Mouse (Mus musculus) G1E (cell line): Measurements from ENCODE around the gene Rab26. TPM values are rescaled to one million over a fixed set of nuclear protein-coding genes. Genes with fewer than 3 reads are reported as not detected.

Experiments
- ATAC-seq: 2 replicates; pipeline ENCODE4 v1.8.0; 2016; ENCODE audit warnings: mild to moderate bottlenecking; ENCODE audit not compliant: insufficient number of reproducible peaks, poor library complexity, low FRiP score, severe bottlenecking; ENCODE audit errors: extremely low read depth
- DNase-seq: peaks from one replicate; pipeline ENCODE4 v3.0.0; 2012; ENCODE audit warnings: low spot score
- H3K27me3 ChIP-seq: 2 replicates; pipeline ENCODE4 v1.6.1; 2012; ENCODE audit warnings: mild to moderate bottlenecking, low read length, inconsistent platforms; ENCODE audit not compliant: insufficient read depth
- H3K36me3 ChIP-seq: replicated peaks from 2 replicates; pipeline ENCODE3; 2012; ENCODE audit warnings: mild to moderate bottlenecking, inconsistent platforms
- H3K4me1 ChIP-seq: 2 replicates; pipeline ENCODE4 v1.6.1; 2012; ENCODE audit warnings: low read depth, low read length, inconsistent platforms, mixed read lengths; ENCODE audit not compliant: insufficient read depth
- H3K4me3 ChIP-seq: 2 replicates; pipeline ENCODE4 v1.5.1; 2012; ENCODE audit warnings: low read depth, mild to moderate bottlenecking, inconsistent platforms, low read length, moderate library complexity, mixed read lengths
- H3K9me3 ChIP-seq: replicated peaks from 2 replicates; pipeline ENCODE4 v1.6.1; 2012; ENCODE audit warnings: inconsistent platforms
- CTCF ChIP-seq: IDR thresholded peaks from 2 replicates; pipeline ENCODE4 v1.5.1; 2012; ENCODE audit warnings: low read depth, low read length, inconsistent platforms, mixed read lengths
- GATA1 ChIP-seq: IDR thresholded peaks from 2 replicates; pipeline ENCODE4 v1.6.1; 2012; ENCODE audit warnings: borderline replicate concordance, low read length, inconsistent platforms, mixed read lengths
- GATA2 ChIP-seq: IDR thresholded peaks from 2 replicates; pipeline ENCODE4 v1.6.1; 2012; ENCODE audit warnings: low read depth, low read length, inconsistent platforms, borderline replicate concordance
- POLR2AphosphoS5 ChIP-seq: IDR thresholded peaks from 2 replicates; pipeline ENCODE4 v1.6.1; 2012; ENCODE audit warnings: low read depth, low read length, inconsistent platforms; ENCODE audit not compliant: insufficient replicate concordance
- TAL1 ChIP-seq: conservative IDR thresholded peaks from 2 replicates; pipeline ENCODE4 v1.6.1; 2012; ENCODE audit warnings: low read depth, low read length, inconsistent platforms, mixed read lengths
- polyA plus RNA-seq: library from polyadenylated mRNA; stranded (reverse); fragments of >175 nt; gene quantifications from 2 replicates; pipeline ENCODE4 v1.2.3, GENCODE M21; 2012
- total RNA-seq, 2 experiments: library from RNA; stranded (forward) in 1 of 2; stranded (reverse) in 1 of 2; fragments of 200-1000 nt in 1 of 2; fragments of >200 nt in 1 of 2; fragmentation: Nextera tagmentation in 1 of 2; gene quantifications; 2 replicates each; pipeline ENCODE4 v1.2.3; 2014 to 2017

Rab26 gene
- total and polyA plus RNA-seq, 3 experiments = 0.26 to 0.49 TPM; not detected in 1

DNA sequence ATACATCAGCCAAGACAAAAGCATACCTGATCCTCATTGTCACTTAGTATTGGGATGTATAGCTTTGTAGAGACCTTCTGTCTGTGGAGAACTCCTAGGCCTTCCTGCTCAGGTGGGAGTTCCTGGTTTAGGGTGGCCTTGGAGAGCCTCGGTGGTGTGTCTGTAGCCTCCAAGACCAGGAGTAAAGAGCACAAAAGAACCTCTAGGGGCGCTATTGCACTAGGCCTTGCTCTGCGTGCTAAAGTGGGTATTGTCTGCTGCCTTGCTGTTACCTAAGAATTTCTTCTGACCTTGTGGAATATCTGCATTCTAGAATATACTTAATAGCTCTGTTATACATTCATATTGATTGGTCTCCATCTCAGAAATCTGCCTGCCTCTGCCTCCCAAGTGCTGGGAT lies 6.4 kb upstream of the Rab26 start:
- no peak for ATAC-seq
- Histone ChIP-seq H3K4me1 (peaks cover 9% of the 10 kb centered on the region), H3K27me3 (peaks cover 33% of the 10 kb centered on the region), H3K4me3 (no peak overlapping the region), H3K36me3 (no peaks in the 10 kb centered on the region), H3K9me3 (no peaks in the 10 kb centered on the region)
- DNase-seq = no peak
- no peak for TF ChIP-seq CTCF
- no peak for TF ChIP-seq GATA2
- TF ChIP-seq TAL1 = no peak
- no peak for TF ChIP-seq POLR2AphosphoS5
- TF ChIP-seq GATA1 = no peak

DNA sequence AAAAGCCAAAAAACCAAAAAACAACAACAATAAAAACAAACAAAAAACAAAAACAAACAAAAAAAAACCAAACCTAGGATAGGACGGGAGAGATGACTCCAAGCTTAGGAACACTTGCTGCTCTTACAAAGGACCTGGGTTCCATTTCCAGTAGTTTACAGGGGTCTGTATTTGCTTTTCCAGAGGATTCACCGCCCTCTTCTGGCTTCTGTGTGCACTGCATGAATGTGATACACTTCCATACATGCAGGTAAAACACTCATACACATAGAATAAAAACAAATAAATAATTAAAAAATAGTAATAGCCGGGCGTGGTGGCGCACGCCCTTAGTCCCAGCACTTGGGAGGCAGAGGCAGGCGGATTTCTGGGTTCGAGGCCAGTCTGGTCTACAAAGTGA lies 4.9 kb upstream of the Rab26 start:
- DNase-seq = no peak

DNA sequence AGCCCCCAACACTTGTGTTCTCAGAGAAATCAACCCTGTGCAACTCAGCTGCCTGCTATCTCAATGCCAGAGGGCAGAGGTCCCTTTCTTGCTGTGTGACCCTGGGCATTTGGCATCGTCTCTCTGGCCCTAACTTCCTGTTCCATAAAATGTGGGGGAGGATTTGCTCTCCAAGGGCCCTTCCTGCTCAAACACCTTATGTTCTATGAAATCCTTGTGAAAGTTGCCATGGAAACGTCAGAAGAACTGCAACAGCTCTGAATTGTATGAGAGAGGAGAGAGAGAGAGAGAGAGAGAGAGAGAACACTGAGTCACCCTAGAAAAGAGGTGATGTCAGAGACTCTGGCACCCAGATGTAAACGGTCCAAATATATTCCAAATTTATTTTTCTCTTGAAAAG lies 3.5 kb upstream of the Rab26 start:
- Histone ChIP-seq H3K4me3 (no peak overlapping the region), H3K9me3 (no peaks in the 10 kb centered on the region), H3K36me3 (no peaks in the 10 kb centered on the region), H3K27me3 (peaks cover 39% of the 10 kb centered on the region), H3K4me1 (peaks cover 21% of the 10 kb centered on the region)
- TF ChIP-seq POLR2AphosphoS5 (no peak), GATA1 (no peak), CTCF (no peak), GATA2 (no peak), TAL1 (no peak)
- no peak for DNase-seq
- no peak for ATAC-seq

More for the DNA sequence above, 4.9 kb upstream of the Rab26 start:
- Histone ChIP-seq H3K4me1 (peaks cover 8% of the 10 kb centered on the region), H3K9me3 (no peaks in the 10 kb centered on the region), H3K4me3 (no peak overlapping the region), H3K27me3 (peaks cover 35% of the 10 kb centered on the region), H3K36me3 (no peaks in the 10 kb centered on the region)
- no peak for ATAC-seq
- TF ChIP-seq POLR2AphosphoS5 (no peak), GATA1 (no peak), TAL1 (no peak), CTCF (no peak), GATA2 (no peak)

DNA sequence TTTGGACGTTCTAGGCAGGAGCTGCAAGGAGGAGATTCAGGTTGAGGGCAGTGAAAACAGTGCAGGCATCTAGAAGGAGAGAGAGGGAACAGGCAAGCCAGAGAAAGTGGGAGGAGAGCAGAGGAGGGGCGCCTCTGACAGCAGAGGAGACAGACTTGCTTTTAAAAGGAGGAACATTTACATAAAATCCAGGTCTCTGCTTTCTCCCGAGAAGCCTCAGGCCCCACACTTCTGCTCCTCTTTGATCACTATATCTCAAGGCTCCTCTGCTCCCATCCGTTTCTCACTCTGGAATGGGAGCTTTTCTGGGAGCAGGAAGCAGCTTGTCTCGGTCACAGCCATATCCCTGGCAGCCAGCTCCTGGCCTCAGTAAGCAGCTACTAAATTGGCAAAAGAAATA lies 1.3 kb upstream of the Rab26 start:
- Histone ChIP-seq H3K4me3 (no peak overlapping the region), H3K4me1 (peaks cover 37% of the 10 kb centered on the region), H3K36me3 (peaks cover 11% of the 10 kb centered on the region), H3K9me3 (no peaks in the 10 kb centered on the region), H3K27me3 (peaks cover 39% of the 10 kb centered on the region)
- no peak for ATAC-seq
- no peak for TF ChIP-seq GATA1
- no peak for TF ChIP-seq TAL1
- no peak for TF ChIP-seq GATA2
- TF ChIP-seq CTCF = no peak
- no peak for TF ChIP-seq POLR2AphosphoS5
- DNase-seq = no peak

DNA sequence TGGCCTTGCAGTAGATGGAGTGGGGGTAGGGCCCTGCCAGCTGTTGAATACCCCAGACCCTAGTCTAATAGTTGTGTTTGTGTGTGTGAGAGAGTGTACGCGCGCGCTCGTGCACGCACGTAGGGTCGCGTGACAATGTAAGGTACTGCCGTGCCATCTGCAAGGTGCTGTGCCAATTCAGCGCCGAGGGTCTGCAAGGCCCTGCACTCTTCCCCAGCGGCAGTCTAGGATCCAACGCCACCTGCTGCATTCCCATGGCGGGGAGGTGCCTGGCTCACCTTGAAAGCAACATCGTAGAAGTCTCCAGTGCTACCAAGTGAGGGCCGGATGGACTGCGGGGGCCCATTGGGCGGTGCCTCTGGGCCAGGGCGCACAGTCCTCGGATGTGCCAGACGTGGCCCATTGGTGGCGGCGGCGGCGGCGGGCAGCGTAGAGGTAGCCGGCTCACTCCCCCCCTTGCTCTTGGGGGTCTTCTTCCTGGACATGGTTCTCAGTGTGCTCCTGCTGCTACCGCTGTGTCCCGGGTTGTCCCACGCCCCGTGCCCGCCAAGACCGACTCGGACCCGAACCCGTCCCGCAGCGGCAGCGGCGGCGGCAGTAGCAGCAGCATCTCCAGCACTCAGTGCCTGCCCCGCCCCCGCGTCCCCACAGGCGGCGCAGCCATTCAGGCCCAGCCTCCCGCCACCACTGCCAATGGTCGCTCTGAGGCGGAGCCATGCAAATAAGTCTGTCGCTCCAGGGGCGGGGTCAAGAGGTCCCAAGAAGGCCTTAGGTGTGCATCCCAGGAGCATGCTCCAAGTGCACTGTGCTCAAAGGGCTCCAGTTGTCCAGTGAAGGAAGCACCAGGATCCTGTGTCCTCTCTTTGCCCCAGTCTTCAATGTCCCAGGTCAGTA lies 664 bp downstream of the Rab26 start:
- peaks cover 49% of the 10 kb centered on the region for H3K4me1 ChIP-seq
- peaks cover 30% of the 10 kb centered on the region for H3K36me3 ChIP-seq
- peak overlapping the region; percentile 51; the same call in 1 of the 2 replicates for H3K4me3 ChIP-seq
- DNase-seq (peak; percentile 76), ATAC-seq (peak; percentile 65)
- H3K27me3 ChIP-seq = peaks cover 37% of the 10 kb centered on the region
- TF ChIP-seq CTCF = no peak
- no peak for TF ChIP-seq GATA2
- no peak for TF ChIP-seq TAL1
- no peak for TF ChIP-seq POLR2AphosphoS5
- TF ChIP-seq GATA1 = no peak
- H3K9me3 ChIP-seq = no peaks in the 10 kb centered on the region

DNA sequence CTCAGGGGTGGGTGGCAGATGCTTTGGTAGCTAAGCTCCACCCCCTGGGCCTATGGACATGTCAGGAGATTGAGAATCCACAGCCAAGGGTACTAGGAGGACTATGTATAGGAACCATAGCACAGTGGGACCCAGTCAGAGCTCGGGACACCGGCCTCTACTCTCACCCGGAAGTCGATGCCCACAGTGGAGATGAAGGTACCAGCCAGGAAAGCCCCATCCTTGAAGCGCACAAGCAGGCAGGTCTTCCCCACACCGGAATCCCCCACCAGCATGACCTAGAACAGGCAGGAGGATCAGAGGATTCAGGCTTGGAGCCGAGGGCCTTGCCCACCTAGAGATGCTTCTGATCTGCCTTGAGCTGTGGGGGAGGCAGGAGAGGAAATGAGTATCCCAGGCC lies 2.0 kb downstream of the Rab26 start:
- no peak overlapping the region for H3K4me3 ChIP-seq
- no peak for DNase-seq
- peaks cover 25% of the 10 kb centered on the region for H3K27me3 ChIP-seq
- TF ChIP-seq POLR2AphosphoS5 (no peak), TAL1 (no peak), GATA1 (no peak), GATA2 (no peak), CTCF (no peak)
- ATAC-seq = no peak
- peaks cover 46% of the 10 kb centered on the region for H3K4me1 ChIP-seq
- H3K36me3 ChIP-seq = peaks cover 30% of the 10 kb centered on the region
- no peaks in the 10 kb centered on the region for H3K9me3 ChIP-seq

DNA sequence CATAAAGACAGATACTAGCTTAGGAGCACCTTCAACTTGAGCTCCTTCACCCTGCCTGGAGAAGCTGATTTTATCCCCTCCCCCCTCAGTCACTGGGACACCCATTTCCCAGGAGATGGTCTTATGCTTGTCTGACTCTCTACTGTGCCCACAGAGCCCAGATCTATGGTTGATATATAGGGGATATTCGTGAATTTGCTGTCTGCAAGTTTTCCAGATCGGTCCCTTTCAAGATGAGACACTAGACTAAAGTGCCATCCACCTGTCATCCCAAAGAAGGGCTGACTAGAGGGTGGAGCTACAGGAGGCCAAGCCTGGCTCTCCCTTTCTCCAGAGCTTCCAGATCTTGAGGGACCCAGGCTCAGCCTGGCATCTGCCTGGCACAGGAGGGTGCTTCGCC lies 2.9 kb downstream of the Rab26 start:
- Histone ChIP-seq H3K36me3 (peaks cover 37% of the 10 kb centered on the region), H3K4me3 (no peak overlapping the region), H3K27me3 (peaks cover 18% of the 10 kb centered on the region), H3K9me3 (no peaks in the 10 kb centered on the region), H3K4me1 (peaks cover 55% of the 10 kb centered on the region)
- DNase-seq (no peak), ATAC-seq (no peak)
- no peak for TF ChIP-seq TAL1
- TF ChIP-seq POLR2AphosphoS5 = no peak
- TF ChIP-seq GATA1 = no peak
- no peak for TF ChIP-seq CTCF
- TF ChIP-seq GATA2 = no peak
